Mouse (Mus musculus) hindbrain, embryonic 14.5 days (tissue): ENCODE results near the gene Pdzk1ip1. TPM values are rescaled to one million over a fixed set of nuclear protein-coding genes. Genes with fewer than 3 reads are reported as not detected.

Experiments
- ATAC-seq: fragments of 200-750 bp; cut with Nextera tagmentation; 2 replicates; pipeline ENCODE4 v1.8.0; 2017; ENCODE audit warnings: moderate number of reproducible peaks, mild to moderate bottlenecking, moderate TSS enrichment, moderate library complexity; ENCODE audit not compliant: low FRiP score
- DNase-seq: peaks from one replicate; pipeline ENCODE4 v3.0.0-alpha.2; 2015; ENCODE audit warnings: low spot score
- H3K27ac ChIP-seq: fragments of 300-500 bp; sonication (generic); 2 replicates; pipeline ENCODE4 v1.5.1; 2014; ENCODE audit warnings: mild to moderate bottlenecking, moderate library complexity
- H3K27me3 ChIP-seq: fragments of 300-500 bp; sonication (generic); 2 replicates; pipeline ENCODE4 v1.6.1; 2014; ENCODE audit warnings: mild to moderate bottlenecking, low read length, mixed read lengths; ENCODE audit not compliant: control insufficient read depth, insufficient read depth
- H3K36me3 ChIP-seq: fragments of 300-500 bp; sonication (generic); replicated peaks from 2 replicates; pipeline ENCODE4 v1.6.1; 2014; ENCODE audit not compliant: control insufficient read depth, insufficient read depth
- H3K4me1 ChIP-seq: fragments of 300-500 bp; sonication (generic); replicated peaks from 2 replicates; pipeline ENCODE4 v1.6.1; 2014; ENCODE audit warnings: antibody characterized with exemption, low read length, mixed read lengths; ENCODE audit not compliant: control insufficient read depth, insufficient read depth
- H3K4me2 ChIP-seq: fragments of 300-500 bp; sonication (generic); replicated peaks from 2 replicates; pipeline ENCODE4 v1.6.1; 2014; ENCODE audit warnings: mild to moderate bottlenecking, moderate library complexity
- H3K4me3 ChIP-seq: fragments of 300-500 bp; sonication (generic); replicated peaks from 2 replicates; pipeline ENCODE4 v1.5.1; 2014; ENCODE audit warnings: mild to moderate bottlenecking, low read length
- H3K9ac ChIP-seq: fragments of 300-500 bp; sonication (generic); 2 replicates; pipeline ENCODE4 v1.6.1; 2014
- H3K9me3 ChIP-seq: fragments of 300-500 bp; sonication (generic); 2 replicates; pipeline ENCODE4 v1.6.1; 2016; ENCODE audit warnings: low read length; ENCODE audit not compliant: control insufficient read depth
- WGBS: fragments of 180-500 bp; shearing (Covaris S2); extraction: QIAGEN DNeasy Blood & Tissue Kit; methylation state at CpG from one replicate; pipeline ENCODE4 v1.1.7; 2014; 5-methylcytosine and 5-hydroxymethylcytosine counted together
- polyA plus RNA-seq: library from polyadenylated mRNA; unstranded; fragments of >200 nt; fragmentation: Nextera tagmentation; extraction: Ambion mirVana; gene quantifications from 2 replicates; pipeline ENCODE4 v1.2.1, GENCODE M21; 2014

Pdzk1ip1 gene
- polyA plus RNA-seq, 1 experiment from 2014 or later = 3.0 TPM

DNA sequence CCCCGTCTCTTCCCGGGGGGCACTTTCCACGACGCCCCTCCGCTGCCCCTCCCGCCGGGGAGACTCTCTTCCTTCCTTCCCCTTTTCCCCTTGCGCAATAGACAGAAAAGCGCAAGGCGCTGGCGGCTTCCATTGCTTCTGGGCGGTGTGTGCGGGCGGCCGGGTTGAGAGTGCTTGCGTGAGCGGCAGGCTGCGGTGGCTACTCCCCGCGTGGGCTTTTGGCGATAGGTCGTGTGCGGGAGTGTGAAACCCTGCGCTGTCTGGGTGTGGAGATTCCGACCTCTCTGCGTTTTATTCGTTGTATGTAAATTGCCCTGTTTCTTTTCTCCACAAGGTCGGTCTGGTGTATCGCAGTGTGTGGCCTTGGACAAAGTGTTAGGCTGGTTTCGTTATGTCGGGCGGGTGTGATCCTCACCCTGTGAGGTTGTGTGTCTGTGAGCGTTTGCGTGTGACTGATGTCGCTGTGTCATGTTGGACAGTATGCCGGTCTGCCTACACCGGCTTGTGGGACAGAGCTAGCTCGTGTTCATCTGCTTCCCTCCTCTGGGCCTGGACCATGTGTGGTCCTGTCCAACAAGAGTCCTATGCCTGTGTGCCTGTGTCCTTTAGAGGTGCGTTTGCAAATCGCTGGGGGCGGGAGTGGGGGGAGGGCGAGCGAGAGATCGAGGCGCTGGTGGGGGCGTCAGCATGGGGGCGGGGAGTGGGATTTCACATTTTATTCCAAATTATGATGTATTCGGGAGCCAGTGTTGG, 31.4 kb upstream of the Pdzk1ip1 start:
- Histone ChIP-seq H3K27me3 (peaks cover 90% of the 10 kb centered on the region), H3K4me3 (peak overlapping the region; percentile 33), H3K36me3 (no peaks in the 10 kb centered on the region), H3K4me1 (no peaks in the 10 kb centered on the region), H3K9me3 (no peaks in the 10 kb centered on the region), H3K4me2 (peak overlapping the region; percentile 40), H3K27ac (peak overlapping the region; percentile 84), H3K9ac (peak overlapping the region; percentile 58)
- under 1% methylated on average over 48 of the region's 48 CpGs for WGBS
- ATAC-seq (peak; percentile 70; the same call in 1 of the 2 replicates), DNase-seq (peak; percentile 64)

DNA sequence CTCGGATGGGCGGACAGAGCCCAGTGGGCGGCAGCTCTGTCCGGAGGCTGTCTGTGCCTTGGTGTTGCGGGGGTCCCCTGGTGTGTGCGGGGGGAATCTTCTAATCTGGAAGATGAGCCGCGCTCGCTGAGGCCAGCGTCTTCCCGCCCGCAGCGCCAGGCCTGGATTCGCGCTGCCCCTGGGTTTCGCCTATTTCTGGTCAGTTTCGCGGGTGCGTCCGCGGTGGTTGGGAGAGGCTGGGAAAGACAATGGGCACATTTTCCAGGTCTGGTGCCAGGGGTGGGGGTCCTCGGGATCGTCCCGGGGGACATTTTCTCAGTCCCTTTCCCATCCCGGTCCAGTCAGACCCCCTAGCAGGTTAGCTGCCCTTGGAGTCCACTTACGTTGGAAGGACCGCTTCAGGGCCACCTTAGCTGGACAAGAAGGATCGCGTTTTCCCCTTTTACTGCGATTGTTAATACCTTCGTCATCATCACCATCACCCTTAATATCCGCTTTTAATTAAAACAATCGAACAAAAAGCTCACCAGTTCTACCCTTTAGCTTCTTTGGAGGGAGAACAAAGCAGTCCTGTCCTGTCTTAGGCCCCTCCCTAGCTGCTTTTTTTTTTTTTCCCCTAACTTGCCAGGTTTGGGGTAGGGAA, 30.7 kb upstream of the Pdzk1ip1 start:
- DNase-seq = no peak
- Histone ChIP-seq H3K27ac (peak overlapping the region; percentile 84), H3K4me3 (peak overlapping the region; percentile 33), H3K36me3 (no peaks in the 10 kb centered on the region), H3K27me3 (peaks cover 90% of the 10 kb centered on the region), H3K9me3 (no peaks in the 10 kb centered on the region), H3K9ac (peak overlapping the region; percentile 58), H3K4me2 (peak overlapping the region; percentile 40), H3K4me1 (peaks cover 1% of the 10 kb centered on the region; the same call in 1 of the 2 replicates)
- WGBS = under 1% methylated on average over 33 of the region's 33 CpGs
- ATAC-seq = peak; percentile 16; the same call in 1 of the 2 replicates

DNA sequence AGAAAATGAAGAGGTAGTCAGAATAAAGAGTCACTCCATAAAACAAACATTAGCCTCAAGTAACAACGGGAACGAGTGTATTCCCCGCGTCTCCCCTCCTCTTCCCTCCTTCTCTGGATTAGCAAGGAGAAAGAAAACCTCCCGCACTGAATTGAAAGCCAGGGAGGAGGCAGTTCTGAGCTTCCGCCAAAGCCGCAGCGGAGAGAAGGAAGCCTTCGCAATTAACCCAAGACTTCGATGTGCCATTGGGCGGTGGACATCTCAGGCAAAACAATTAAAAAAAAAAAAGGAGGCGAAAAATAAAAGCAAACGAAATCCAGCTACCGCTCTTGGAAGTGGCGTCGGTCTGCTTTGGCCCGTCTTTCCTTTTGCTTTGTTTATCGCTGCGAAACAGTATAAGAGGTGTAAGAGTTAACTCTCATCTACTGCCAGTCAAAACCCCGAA, 30.2 kb upstream of the Pdzk1ip1 start:
- 1% methylated on average over 20 of the region's 20 CpGs for WGBS
- Histone ChIP-seq H3K9ac (peak overlapping the region; percentile 58), H3K4me1 (peaks cover 5% of the 10 kb centered on the region; the same call in 1 of the 2 replicates), H3K4me2 (peak overlapping the region; percentile 40), H3K36me3 (no peaks in the 10 kb centered on the region), H3K27me3 (peaks cover 89% of the 10 kb centered on the region), H3K27ac (peak overlapping the region; percentile 84), H3K4me3 (peak overlapping the region; percentile 33), H3K9me3 (no peaks in the 10 kb centered on the region)
- DNase-seq = peak; percentile 46
- ATAC-seq = no peak

DNA sequence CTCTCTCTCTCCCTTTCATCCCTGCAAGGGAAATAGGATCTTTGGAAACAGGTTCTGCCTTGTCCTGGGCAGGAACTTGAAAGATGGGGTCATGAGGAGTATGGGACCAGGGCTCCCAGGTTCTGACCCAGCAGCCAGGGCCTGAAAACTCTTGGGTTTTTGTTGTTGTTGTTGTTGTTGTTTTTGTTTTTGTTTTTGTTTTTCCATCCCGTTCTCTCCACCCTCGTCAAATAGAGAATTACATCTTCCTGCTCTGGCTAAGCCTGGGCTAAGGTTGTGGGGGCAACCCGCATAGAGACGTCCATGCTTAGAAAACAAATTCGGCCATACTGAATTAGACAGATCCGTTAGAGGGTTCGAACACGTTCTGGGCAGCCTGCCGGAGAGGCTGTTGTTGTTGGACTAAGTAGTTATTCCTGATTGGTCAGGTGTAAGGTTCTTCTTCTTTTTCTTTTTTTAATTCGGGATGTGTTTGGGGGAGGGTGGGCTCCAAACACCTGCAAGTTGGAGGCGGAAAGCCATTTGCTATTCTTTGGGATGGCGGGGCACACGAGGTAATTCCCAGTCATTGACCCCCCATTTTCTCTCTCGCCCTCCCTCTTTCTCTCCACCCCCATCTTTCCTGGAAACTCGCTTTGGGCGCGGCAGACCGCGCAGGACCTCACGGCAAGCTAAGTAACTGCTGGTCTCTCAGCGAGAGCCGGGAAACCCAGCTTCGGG, 29.5 kb upstream of the Pdzk1ip1 start:
- no peak for DNase-seq
- peak overlapping the region; percentile 84 for H3K27ac ChIP-seq

DNA sequence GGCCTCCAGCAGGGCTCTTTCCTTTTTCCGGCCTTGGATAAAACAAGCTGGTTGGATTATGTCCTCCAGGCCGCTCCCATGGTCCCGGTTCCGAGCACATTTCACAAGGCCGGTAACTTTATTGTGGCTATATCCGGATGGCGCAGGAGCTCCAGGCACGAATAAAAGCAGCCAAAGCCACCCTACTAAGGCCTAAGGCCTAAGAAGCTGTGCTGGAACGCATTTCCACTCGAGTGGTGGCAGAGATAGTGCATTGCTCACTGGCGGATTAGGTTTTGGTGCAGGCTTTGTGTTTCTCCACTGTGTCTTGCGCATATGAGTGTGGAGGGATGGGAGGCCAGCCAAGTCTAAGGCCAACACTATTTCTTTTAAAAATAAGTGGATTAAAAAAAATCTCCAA, 28.6 kb upstream of the Pdzk1ip1 start:
- H3K27me3 ChIP-seq = peaks cover 87% of the 10 kb centered on the region
- 4% methylated on average over 12 of the region's 12 CpGs for WGBS
- DNase-seq (no peak), ATAC-seq (no peak)
- H3K4me1 ChIP-seq = peaks cover 12% of the 10 kb centered on the region
- peak overlapping the region; percentile 17 for H3K4me2 ChIP-seq
- H3K9me3 ChIP-seq = no peaks in the 10 kb centered on the region
- peak overlapping the region; percentile 38 for H3K27ac ChIP-seq
- no peaks in the 10 kb centered on the region for H3K36me3 ChIP-seq
- peak overlapping the region; percentile 33 for H3K4me3 ChIP-seq
- peak overlapping the region; percentile 0; the same call in 1 of the 2 replicates for H3K9ac ChIP-seq

More for the DNA sequence above, 29.5 kb upstream of the Pdzk1ip1 start:
- no peak for ATAC-seq
- Histone ChIP-seq H3K36me3 (no peaks in the 10 kb centered on the region), H3K4me2 (peak overlapping the region; percentile 40), H3K4me3 (peak overlapping the region; percentile 33), H3K4me1 (peaks cover 12% of the 10 kb centered on the region), H3K9me3 (no peaks in the 10 kb centered on the region), H3K27me3 (peaks cover 87% of the 10 kb centered on the region), H3K9ac (peak overlapping the region; percentile 58)
- 1% methylated on average over 23 of the region's 23 CpGs for WGBS

DNA sequence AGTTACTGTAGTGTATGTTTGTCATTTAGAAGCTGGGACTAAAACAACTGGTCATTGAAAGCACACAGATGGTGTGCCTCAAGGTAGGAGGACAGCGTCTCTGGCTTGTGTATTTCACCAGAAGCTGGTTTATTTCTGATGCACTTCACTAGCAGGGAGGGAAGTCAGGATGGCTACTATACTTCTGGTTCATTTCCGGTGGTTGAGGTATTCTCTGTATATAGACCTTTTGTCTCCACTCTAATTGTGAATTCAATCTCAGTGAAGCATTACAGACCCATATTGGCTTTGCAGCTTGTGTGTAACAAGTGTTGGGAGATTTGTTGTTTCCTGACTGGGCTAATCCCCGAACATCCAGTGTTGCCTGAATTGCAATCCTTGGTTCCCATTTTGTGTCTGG, 27.8 kb upstream of the Pdzk1ip1 start:
- Histone ChIP-seq H3K36me3 (no peaks in the 10 kb centered on the region), H3K9ac (no peak overlapping the region), H3K4me3 (peak overlapping the region; percentile 33), H3K4me1 (peaks cover 12% of the 10 kb centered on the region), H3K27me3 (peaks cover 87% of the 10 kb centered on the region), H3K4me2 (peak overlapping the region; percentile 17), H3K9me3 (no peaks in the 10 kb centered on the region), H3K27ac (peak overlapping the region; percentile 38; the same call in 1 of the 2 replicates)
- 14% methylated on average over 3 of the region's 3 CpGs for WGBS
- DNase-seq = no peak
- ATAC-seq = no peak

DNA sequence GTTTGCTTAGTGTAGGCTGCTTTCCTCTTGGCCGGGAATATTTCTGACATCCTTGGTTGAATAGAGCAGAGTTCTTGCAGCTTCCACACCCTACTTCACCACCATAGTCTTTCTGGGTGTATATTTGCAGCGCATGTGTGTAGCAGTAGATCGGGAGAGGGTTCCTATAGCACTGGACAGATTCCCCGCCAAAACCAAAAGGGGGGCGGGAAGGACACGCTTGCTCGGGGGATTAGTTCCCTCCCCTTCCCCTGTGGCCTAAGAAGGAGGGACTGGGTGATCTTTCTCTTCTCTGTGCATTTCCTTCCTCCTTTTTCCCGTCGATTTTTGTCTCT, 26.0 kb upstream of the Pdzk1ip1 start:
- ATAC-seq (no peak), DNase-seq (no peak)
- WGBS = under 1% methylated on average over 9 of the region's 9 CpGs
- Histone ChIP-seq H3K9me3 (no peaks in the 10 kb centered on the region), H3K36me3 (no peaks in the 10 kb centered on the region), H3K4me2 (peak overlapping the region; percentile 89), H3K4me1 (peaks cover 12% of the 10 kb centered on the region), H3K27ac (no peak overlapping the region), H3K9ac (peak overlapping the region; percentile 53), H3K4me3 (peak overlapping the region; percentile 46), H3K27me3 (peaks cover 89% of the 10 kb centered on the region)

DNA sequence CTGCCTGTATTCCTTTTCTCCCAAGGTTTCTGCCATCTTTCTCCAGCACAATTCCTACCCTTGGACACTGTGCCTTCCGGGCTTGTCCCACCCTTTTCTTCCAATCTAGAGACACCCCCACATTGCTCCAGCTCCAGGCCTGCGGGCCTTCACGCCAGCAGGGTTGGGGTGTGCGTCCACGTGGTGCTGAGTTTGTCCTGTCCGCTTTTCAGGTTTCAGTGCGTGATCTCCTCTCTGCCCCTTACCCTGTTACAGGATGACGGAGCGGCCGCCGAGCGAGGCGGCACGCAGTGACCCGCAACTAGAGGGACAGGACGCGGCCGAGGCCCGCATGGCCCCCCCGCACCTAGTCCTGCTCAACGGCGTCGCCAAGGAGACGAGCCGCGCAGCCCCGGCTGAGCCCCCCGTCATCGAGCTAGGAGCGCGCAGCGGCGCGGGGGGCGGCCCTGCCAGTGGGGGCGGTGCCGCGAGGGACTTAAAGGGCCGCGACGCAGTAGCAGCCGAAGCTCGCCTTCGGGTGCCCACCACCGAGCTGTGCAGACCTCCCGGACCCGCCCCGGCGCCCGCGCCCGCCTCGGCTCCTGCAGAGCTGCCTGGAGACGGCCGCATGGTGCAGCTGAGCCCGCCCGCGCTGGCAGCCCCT, 25.5 kb upstream of the Pdzk1ip1 start:
- peak; percentile 88 for ATAC-seq
- DNase-seq = peak; percentile 41
- Histone ChIP-seq H3K36me3 (no peaks in the 10 kb centered on the region), H3K4me3 (peak overlapping the region; percentile 46), H3K27ac (no peak overlapping the region), H3K4me1 (peaks cover 12% of the 10 kb centered on the region), H3K9ac (peak overlapping the region; percentile 53), H3K27me3 (peaks cover 88% of the 10 kb centered on the region), H3K4me2 (peak overlapping the region; percentile 89), H3K9me3 (no peaks in the 10 kb centered on the region)
- WGBS = 2% methylated on average over 40 of the region's 58 CpGs
